Mouse (Mus musculus) CD4-positive, CD25-positive, alpha-beta regulatory T cell, adult 9 weeks (primary cell): ENCODE results near the gene Gm8994. TPM values are rescaled to one million over a fixed set of nuclear protein-coding genes. Genes with fewer than 3 reads are reported as not detected.

Experiments
- polyA plus RNA-seq: library from polyadenylated mRNA; unstranded; fragments of 100-300 nt; shearing (Covaris generic); gene quantifications from one replicate; pipeline ENCODE4 v1.2.1, GENCODE M21; 2017

Gm8994 gene
- not detected for polyA plus RNA-seq

DNA sequence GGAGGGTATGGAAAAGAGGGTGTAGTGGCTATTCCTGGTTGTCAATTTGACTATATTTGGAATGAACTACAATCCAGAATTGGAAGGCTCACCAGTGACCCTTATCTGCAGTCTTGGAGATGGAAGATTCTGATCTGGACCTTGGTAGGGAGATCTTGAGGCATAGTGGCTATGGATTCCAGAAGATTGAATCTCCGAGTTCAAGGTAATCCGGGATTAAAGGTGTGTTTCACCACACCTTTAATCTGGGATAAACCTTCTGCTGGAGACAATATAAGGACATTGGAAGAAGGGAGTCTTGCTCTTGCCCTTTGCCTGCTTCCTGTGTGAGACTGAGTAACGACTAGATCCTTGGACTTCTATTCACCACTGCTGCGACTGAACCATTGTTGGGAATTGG, at the start of gene Gm8994:
Gm8994 (plus strand) TSS at position 301 of the 400 bp plus-strand sequence.

Other genes starting within 250 kb of the Gm8994 start
- 0.01 TPM for gene Grin2b, start 154.0 kb upstream of the Gm8994 start, polyA plus RNA-seq
- 1.1 TPM for gene E330021D16Rik, start 88.0 kb downstream of the Gm8994 start, polyA plus RNA-seq
- 202 TPM for gene Atf7ip, start 178.6 kb downstream of the Gm8994 start, polyA plus RNA-seq